ENCODE assay signal across 22 mouse cellular contexts in the genomic region with DNA sequence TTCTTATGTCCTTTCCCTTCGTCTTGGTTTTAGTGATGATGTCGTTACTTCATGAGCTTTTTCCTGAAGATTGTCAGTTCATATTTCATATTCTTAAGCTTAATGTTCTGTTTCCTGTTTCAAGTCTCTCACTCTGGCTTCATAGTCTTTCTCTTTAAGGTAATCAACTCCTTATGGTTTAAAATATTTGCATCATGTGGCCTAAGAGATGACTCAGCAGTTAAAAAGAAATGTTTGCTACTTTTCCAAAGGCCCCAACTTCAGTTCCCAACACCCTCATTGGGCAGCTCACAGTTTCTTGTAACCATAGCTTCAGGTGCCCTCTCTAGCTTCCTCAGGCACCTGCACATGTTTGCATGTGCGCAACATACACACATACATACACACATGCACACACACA.
DNase-seq lines count a peak whose midpoint lies in the region; TF ChIP-seq lines count a peak whose summit lies in the region.
"Had no signal": no experiment of that assay in that cellular context is flagged by ENCODE, and none has a peak within 500 bp of the region (broad histone marks: within the 10 kb centered on the region; RNA-seq: fewer than 3 reads in every experiment).

No protein-coding gene starts in this region.

- no peaks in the 10 kb centered on the region for H3K79me2 ChIP-seq in myocyte (ENCODE audit: control insufficient read depth, insufficient read depth)

- H3K4me2 ChIP-seq in myocyte (ENCODE audit: low read depth), result no peak overlapping the region
- H3K4me2 ChIP-seq: embryonic facial prominence, embryonic 13.5 days; embryonic facial prominence, embryonic 15.5 days; forebrain, embryonic 13.5 days; forebrain, embryonic 15.5 days had no signal

- H3ac ChIP-seq in myocyte (ENCODE audit: control insufficient read depth, insufficient read length), result no peak overlapping the region

- no peaks in the 10 kb centered on the region for H3K36me3 ChIP-seq in myocyte (ENCODE audit: control insufficient read depth, insufficient read depth)
- H3K36me3 ChIP-seq: embryonic facial prominence, embryonic 13.5 days; embryonic facial prominence, embryonic 15.5 days; forebrain, embryonic 15.5 days; G1E had no signal

- no peak overlapping the region for H3K4me3 ChIP-seq in myocyte
- H3K4me3 ChIP-seq: embryonic facial prominence, embryonic 13.5 days; embryonic facial prominence, embryonic 15.5 days; forebrain, embryonic 13.5 days; forebrain, embryonic 15.5 days had no signal

- peak; percentile 78 for DNase-seq in 3T3-L1 (ENCODE audit: low read depth, low spot score)
- peak; percentile 74 for DNase-seq in NIH3T3 (ENCODE audit: low read depth)
- DNase-seq in urinary bladder, postnatal 4 days (ENCODE audit: low spot score in 2 of 2), result no peak
- no peak for DNase-seq in neural tube, embryonic 10.5 days (ENCODE audit: extremely low spot score, low spot score)
- DNase-seq: adrenal gland, adult 2 months; adrenal gland, postnatal 10 days; adrenal gland, postnatal 25 days; cerebellum, adult 11 months; cerebellum, adult 18-20 months; cerebellum, adult 8-10 months; cerebellum, adult 9-11 months; cerebellum, postnatal 14 days; cerebellum, postnatal 36 days; embryo, embryonic 11 days; forebrain, postnatal 0 days had no signal

- H3K27me3 ChIP-seq in myocyte (ENCODE audit: control insufficient read depth, insufficient read depth, insufficient read length), result no peaks in the 10 kb centered on the region
- H3K27me3 ChIP-seq: CH12.LX; embryonic facial prominence, embryonic 13.5 days; embryonic facial prominence, embryonic 15.5 days; forebrain, embryonic 13.5 days; forebrain, embryonic 15.5 days had no signal

- no peak for TF ChIP-seq POLR2A in myocyte (IDR thresholded peaks at IDR 0.05; ENCODE audit: insufficient read length, low read depth)

TF ChIP-seq in myocyte, 11 proteins besides CTCF, POLR2A, EP300 and RAD21:
- TF ChIP-seq SRF (IDR thresholded peaks at IDR 0.05; ENCODE audit: control insufficient read depth, insufficient read length, low read depth) (no peak), TCF12 (IDR thresholded peaks at IDR 0.05; ENCODE audit: insufficient read depth, poor library complexity, severe bottlenecking) (no peak), USF1 (IDR thresholded peaks at IDR 0.05; ENCODE audit: low read depth) (peak; percentile 71), CEBPB (IDR thresholded peaks at IDR 0.05; ENCODE audit: insufficient read depth, poor library complexity, severe bottlenecking) (no peak)

Comparison
In these comparisons a context has a peak if more than half of its experiments do, and no peak if none do; other contexts are left out.
1. DNase-seq: peak in 3T3-L1 (single experiment) and NIH3T3 (single experiment); none in urinary bladder, postnatal 4 days (0 of 2) and neural tube, embryonic 10.5 days (single experiment).